In genomic region chr17:44603170-44603569, GRCm38 (mm10) we compare ENCODE assay signal across 33 mouse cellular contexts.
"Had no signal": no experiment of that assay in that cellular context is flagged by ENCODE, and none has a peak within 500 bp of the region (broad histone marks: within the 10 kb centered on the region; RNA-seq: fewer than 3 reads in every experiment).

No protein-coding gene starts in this region.

- H3K9me3 ChIP-seq: heart, embryonic 10.5 days; heart, embryonic 12.5 days; heart, embryonic 13.5 days; heart, embryonic 15.5 days; hindbrain, embryonic 10.5 days; hindbrain, embryonic 12.5 days; hindbrain, embryonic 13.5 days; hindbrain, embryonic 15.5 days; intestine, embryonic 15.5 days; kidney, embryonic 15.5 days had no signal

- ATAC-seq: hindbrain, embryonic 16.5 days; hindbrain, postnatal 0 days; inflammation-experienced regulatory T-cells, adult 6 months; intestine, embryonic 15.5 days; intestine, embryonic 16.5 days; intestine, postnatal 0 days had no signal

- H3K9ac ChIP-seq: heart, embryonic 12.5 days; heart, embryonic 13.5 days; heart, embryonic 15.5 days; hindbrain, embryonic 12.5 days; hindbrain, embryonic 13.5 days; hindbrain, embryonic 14.5 days; hindbrain, embryonic 15.5 days; intestine, embryonic 15.5 days; kidney, embryonic 15.5 days had no signal

- H3K4me1 ChIP-seq: heart, embryonic 10.5 days; heart, embryonic 12.5 days; heart, embryonic 15.5 days; hindbrain, embryonic 12.5 days had no signal

- H3K36me3 ChIP-seq: heart, embryonic 10.5 days; heart, embryonic 12.5 days; heart, embryonic 13.5 days; heart, embryonic 15.5 days; hindbrain, embryonic 10.5 days; hindbrain, embryonic 12.5 days; hindbrain, embryonic 13.5 days; hindbrain, embryonic 15.5 days; intestine, embryonic 15.5 days; kidney, embryonic 15.5 days had no signal

- H3K27ac ChIP-seq: heart, embryonic 10.5 days; heart, embryonic 13.5 days; heart, embryonic 15.5 days; hindbrain, embryonic 10.5 days; hindbrain, embryonic 12.5 days; hindbrain, embryonic 13.5 days; hindbrain, embryonic 14.5 days; hindbrain, embryonic 15.5 days; hindbrain, postnatal 0 days; intestine, embryonic 15.5 days; kidney, embryonic 15.5 days; kidney, postnatal 0 days; layer of hippocampus, adult 2 months; left cerebral cortex, adult 2 months had no signal

- H3K27me3 ChIP-seq: heart, embryonic 13.5 days; heart, embryonic 15.5 days; hindbrain, embryonic 12.5 days; hindbrain, embryonic 13.5 days; hindbrain, embryonic 15.5 days; intestine, embryonic 15.5 days; kidney, embryonic 15.5 days had no signal

- DNase-seq: heart, postnatal 10 days; heart, postnatal 14 days; heart, postnatal 36 days; heart, postnatal 4 days; kidney, adult 18-20 months; kidney, adult 8-10 months; kidney, adult 9 months; kidney, postnatal 10 days; kidney, postnatal 14 days; kidney, postnatal 25 days; kidney, postnatal 36 days; kidney, postnatal 4 days; layer of hippocampus, adult 9-11 months; layer of hippocampus, postnatal 36 days had no signal

- H3K4me3 ChIP-seq: heart, embryonic 10.5 days; heart, embryonic 12.5 days; heart, embryonic 13.5 days; heart, embryonic 15.5 days; hindbrain, embryonic 10.5 days; hindbrain, embryonic 12.5 days; hindbrain, embryonic 13.5 days; hindbrain, embryonic 15.5 days; intestine, embryonic 15.5 days; kidney, embryonic 15.5 days; layer of hippocampus, adult 2 months; left cerebral cortex, adult 2 months had no signal

- H3K4me2 ChIP-seq: heart, embryonic 12.5 days; heart, embryonic 13.5 days; heart, embryonic 15.5 days; hindbrain, embryonic 12.5 days; hindbrain, embryonic 13.5 days; hindbrain, embryonic 14.5 days; hindbrain, embryonic 15.5 days; intestine, embryonic 15.5 days; kidney, embryonic 15.5 days had no signal
